Mouse (Mus musculus) lung, postnatal 36 days (tissue): ENCODE data around the gene H3f3a.

Experiments
- DNase-seq: peaks from one replicate; pipeline ENCODE4 v3.0.0; 2022; ENCODE audit warnings: mixed read lengths

Gene H3f3a

GRCm38 (mm10) chr1:180822276-180822675 lies 8.5 kb upstream of the H3f3a start:
- no peak for DNase-seq

- DNase-seq, result no peak
Measured at GRCm38 (mm10) chr1:180821101-180821500, 7.4 kb upstream of the H3f3a start.

GRCm38 (mm10) chr1:180818000-180818399 lies 4.3 kb upstream of the H3f3a start:
- no peak for DNase-seq

- no peak for DNase-seq
Measured at GRCm38 (mm10) chr1:180815371-180816024, 1.8 kb upstream of the H3f3a start.

- DNase-seq, result peak; percentile 97
Measured at GRCm38 (mm10) chr1:180813409-180813884, 296 bp downstream of the H3f3a start.

- peak; percentile 66 for DNase-seq
Measured at GRCm38 (mm10) chr1:180812463-180813408, 1.0 kb downstream of the H3f3a start.

GRCm38 (mm10) chr1:180811596-180812462 lies 1.9 kb downstream of the H3f3a start:
- peak; percentile 67 for DNase-seq

GRCm38 (mm10) chr1:180810976-180811375 lies 2.8 kb downstream of the H3f3a start:
- DNase-seq, result peak; percentile 53

GRCm38 (mm10) chr1:180808831-180809230 lies 4.9 kb downstream of the H3f3a start:
- DNase-seq, result no peak

- no peak for DNase-seq
Measured at GRCm38 (mm10) chr1:180803881-180804280, 9.9 kb downstream of the H3f3a start.

GRCm38 (mm10) chr1:180801466-180801994 lies 12.2 kb downstream of the H3f3a start:
- no peak for DNase-seq

- no peak for DNase-seq
Measured at GRCm38 (mm10) chr1:180800814-180801213, 12.9 kb downstream of the H3f3a start.

GRCm38 (mm10) chr1:180800022-180800421 lies 13.7 kb downstream of the H3f3a start:
- no peak for DNase-seq

GRCm38 (mm10) chr1:180799253-180799652 lies 14.5 kb downstream of the H3f3a start:
- DNase-seq, result no peak

- DNase-seq, result no peak
Measured at GRCm38 (mm10) chr1:180798660-180799059, 15.1 kb downstream of the H3f3a start.

GRCm38 (mm10) chr1:180794170-180794569 lies 19.6 kb downstream of the H3f3a start:
- no peak for DNase-seq

- peak; percentile 79 for DNase-seq
Measured at GRCm38 (mm10) chr1:180793445-180794117, 20.2 kb downstream of the H3f3a start.

GRCm38 (mm10) chr1:180792814-180793213 lies 20.9 kb downstream of the H3f3a start:
- no peak for DNase-seq

GRCm38 (mm10) chr1:180791821-180792480 lies 21.8 kb downstream of the H3f3a start:
- no peak for DNase-seq

- DNase-seq, result no peak
Measured at GRCm38 (mm10) chr1:180783580-180783928, 30.2 kb downstream of the H3f3a start.

- no peak for DNase-seq
Measured at GRCm38 (mm10) chr1:180782906-180783579, 30.7 kb downstream of the H3f3a start.
